Mouse (Mus musculus) cerebral cortex, adult 2 months (tissue): Measurements from ENCODE around the gene Uqcrh.

Experiments
- WGBS: fragments of 180-500 bp; shearing (Covaris S2); methylation state at CpG from one replicate; pipeline ENCODE4 v1.1.7; 2018; 5-methylcytosine and 5-hydroxymethylcytosine counted together

The Uqcrh gene

GRCm38 (mm10) chr4:116057559-116057958 is 17.3 kb downstream of the Uqcrh start:
- WGBS: 0% methylated on average over 1 of the region's 1 CpGs

GRCm38 (mm10) chr4:116053399-116053961 is 21.4 kb downstream of the Uqcrh start, which contains the start of gene Nsun4:
Gene Nsun4, minus strand, starts transcription at chr4:116053876.
- WGBS: under 1% methylated on average over 35 of the region's 35 CpGs

GRCm38 (mm10) chr4:116052526-116053293 is 22.2 kb downstream of the Uqcrh start:
- WGBS: 13% methylated on average over 22 of the region's 22 CpGs

- 77% methylated on average over 3 of the region's 3 CpGs for WGBS
These were observed 25.7 kb downstream of the Uqcrh start for GRCm38 (mm10) chr4:116049211-116049610.

GRCm38 (mm10) chr4:116048130-116048920 is 26.5 kb downstream of the Uqcrh start:
- 79% methylated on average over 7 of the region's 7 CpGs for WGBS

GRCm38 (mm10) chr4:116047681-116048080 is 27.2 kb downstream of the Uqcrh start:
- WGBS: 97% methylated on average over 1 of the region's 1 CpGs

GRCm38 (mm10) chr4:116046604-116047003 is 28.3 kb downstream of the Uqcrh start:
- 92% methylated on average over 2 of the region's 2 CpGs for WGBS

GRCm38 (mm10) chr4:116042186-116042585 is 32.7 kb downstream of the Uqcrh start:
- 83% methylated on average over 3 of the region's 3 CpGs for WGBS

GRCm38 (mm10) chr4:116040466-116040865 is 34.4 kb downstream of the Uqcrh start:
- WGBS: 95% methylated on average over 2 of the region's 2 CpGs

GRCm38 (mm10) chr4:116033374-116033773 is 41.5 kb downstream of the Uqcrh start:
- WGBS: 48% methylated on average over 5 of the region's 5 CpGs

GRCm38 (mm10) chr4:116032906-116033305 is 42.0 kb downstream of the Uqcrh start:
- WGBS: 58% methylated on average over 9 of the region's 9 CpGs

- 12% methylated on average over 18 of the region's 18 CpGs for WGBS
These were observed 56.7 kb downstream of the Uqcrh start, which contains the start of gene Faah for GRCm38 (mm10) chr4:116017902-116018746. Gene Faah, minus strand, starts transcription at chr4:116017926.

GRCm38 (mm10) chr4:116017300-116017901 is 57.5 kb downstream of the Uqcrh start:
- WGBS: under 1% methylated on average over 60 of the region's 60 CpGs
